Mouse (Mus musculus): ENCODE data around the gene Map3k1.

DNA sequence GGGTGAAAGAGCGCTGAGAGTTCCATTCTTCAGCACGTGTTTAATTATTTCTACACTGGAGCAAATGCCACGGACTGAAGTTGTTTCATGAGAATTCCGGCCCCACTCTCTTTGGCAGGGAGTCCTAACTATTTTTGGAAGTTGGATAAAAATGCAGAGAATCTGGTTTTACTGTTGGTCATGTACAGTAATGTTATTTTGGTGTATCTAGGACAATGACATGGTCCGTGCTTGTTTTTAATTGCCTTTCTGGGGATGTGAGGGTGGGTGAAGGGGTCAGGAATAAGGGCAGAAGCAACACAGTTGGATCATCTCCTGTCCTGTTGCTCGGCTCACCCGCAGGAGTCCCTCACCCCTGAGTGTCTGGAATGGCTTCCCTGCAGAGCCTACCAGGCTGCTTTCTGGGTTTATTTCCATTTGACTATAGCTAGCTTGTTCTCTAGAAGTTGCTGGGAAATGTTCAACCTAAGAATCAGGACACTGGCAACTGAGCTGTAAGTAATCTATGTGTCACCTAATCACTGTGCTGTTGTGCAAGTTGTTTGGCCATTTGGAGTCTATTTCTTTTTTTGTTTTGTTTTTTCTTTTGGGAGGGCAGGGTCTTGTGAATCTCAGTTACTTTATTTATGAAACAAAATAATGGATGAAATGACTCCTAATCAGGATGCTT, 48.1 kb upstream of the Map3k1 start:
- no peak for TF ChIP-seq CTCF (IDR thresholded peaks at IDR 0.05; ENCODE audit: low read depth, low read length)
- TF ChIP-seq POLR2A (IDR thresholded peaks at IDR 0.05; ENCODE audit: insufficient read depth, low read length): no peak
- TF ChIP-seq EP300 (IDR thresholded peaks at IDR 0.05; ENCODE audit: insufficient read depth, low read depth, low read length): no peak

All from ES-Bruce4 (cell line).